Mouse (Mus musculus) heart, adult 2 months (tissue): ENCODE results near the gene 4930430F08Rik.

Experiments used
- CTCF ChIP-seq: fragments of 200-600 bp; IDR thresholded peaks from 2 replicates; pipeline ENCODE4 v1.8.1; 2022; ENCODE audit warnings: antibody characterized with exemption, mild to moderate bottlenecking, moderate library complexity
- POLR2A ChIP-seq: fragments of 200-500 bp; IDR thresholded peaks from 2 replicates; pipeline ENCODE4 v1.6.1; 2011; ENCODE audit warnings: mild to moderate bottlenecking, low read depth, low read length, control low read depth; ENCODE audit not compliant: insufficient read depth

- TF ChIP-seq POLR2A (no peak), CTCF (no peak)
Measured at GRCm38 (mm10) chr10:100603511-100603910, 13.3 kb upstream of the 4930430F08Rik start.
